In genomic region chr8:116137765-116138164, GRCm38 (mm10) we compare ENCODE assay signal across 27 mouse cellular contexts.
"Had no signal": no experiment of that assay in that cellular context is flagged by ENCODE, and none has a peak within 500 bp of the region (broad histone marks: within the 10 kb centered on the region; RNA-seq: fewer than 3 reads in every experiment).

No protein-coding gene starts in this region.

- H3K4me2 ChIP-seq: embryonic facial prominence, embryonic 12.5 days; embryonic facial prominence, embryonic 13.5 days; embryonic facial prominence, embryonic 15.5 days; forebrain, embryonic 12.5 days; forebrain, embryonic 13.5 days; forebrain, embryonic 15.5 days had no signal

- H3K36me3 ChIP-seq: embryonic facial prominence, embryonic 10.5 days; embryonic facial prominence, embryonic 12.5 days; embryonic facial prominence, embryonic 13.5 days; embryonic facial prominence, embryonic 15.5 days; forebrain, embryonic 10.5 days; forebrain, embryonic 12.5 days; forebrain, embryonic 15.5 days had no signal

- ATAC-seq: forebrain, embryonic 13.5 days; forebrain, embryonic 14.5 days; forebrain, embryonic 15.5 days; forebrain, embryonic 16.5 days; forebrain, postnatal 0 days had no signal

- H3K27ac ChIP-seq: embryonic facial prominence, embryonic 10.5 days; embryonic facial prominence, embryonic 12.5 days; embryonic facial prominence, embryonic 13.5 days; embryonic facial prominence, embryonic 15.5 days; forebrain, embryonic 10.5 days; forebrain, embryonic 12.5 days; forebrain, embryonic 13.5 days; forebrain, embryonic 15.5 days; gastrocnemius, adult 2 months had no signal

- DNase-seq: cerebellum, adult 18-20 months; cerebellum, adult 2 months; cerebellum, adult 8-10 months; cerebellum, adult 9-10 months; cerebellum, adult 9-11 months; cerebellum, postnatal 10 days; cerebellum, postnatal 14 days; cerebellum, postnatal 25 days; cerebellum, postnatal 36 days; embryo, embryonic 11 days; forebrain, postnatal 0 days; gastrocnemius, adult 2 months; gastrocnemius, postnatal 10 days; gastrocnemius, postnatal 14 days; gastrocnemius, postnatal 25 days; gastrocnemius, postnatal 36 days had no signal

- H3K9me3 ChIP-seq: embryonic facial prominence, embryonic 10.5 days; embryonic facial prominence, embryonic 12.5 days; embryonic facial prominence, embryonic 13.5 days; embryonic facial prominence, embryonic 15.5 days; forebrain, embryonic 10.5 days; forebrain, embryonic 12.5 days; forebrain, embryonic 13.5 days; forebrain, embryonic 15.5 days had no signal

- H3K4me1 ChIP-seq: embryonic facial prominence, embryonic 12.5 days; embryonic facial prominence, embryonic 13.5 days; embryonic facial prominence, embryonic 15.5 days; forebrain, embryonic 10.5 days; forebrain, embryonic 12.5 days; forebrain, embryonic 13.5 days; forebrain, embryonic 15.5 days had no signal

- H3K4me3 ChIP-seq: embryonic facial prominence, embryonic 10.5 days; embryonic facial prominence, embryonic 12.5 days; embryonic facial prominence, embryonic 13.5 days; embryonic facial prominence, embryonic 15.5 days; erythroblast, embryonic 14.5 days; forebrain, embryonic 10.5 days; forebrain, embryonic 12.5 days; forebrain, embryonic 13.5 days; forebrain, embryonic 15.5 days; gastrocnemius, adult 2 months had no signal

- H3K27me3 ChIP-seq: embryonic facial prominence, embryonic 12.5 days; embryonic facial prominence, embryonic 13.5 days; embryonic facial prominence, embryonic 15.5 days; forebrain, embryonic 12.5 days; forebrain, embryonic 13.5 days; forebrain, embryonic 15.5 days had no signal

- H3K9ac ChIP-seq: embryonic facial prominence, embryonic 12.5 days; embryonic facial prominence, embryonic 13.5 days; embryonic facial prominence, embryonic 15.5 days; forebrain, embryonic 12.5 days; forebrain, embryonic 13.5 days; forebrain, embryonic 15.5 days; forebrain, postnatal 0 days had no signal
